Mouse (Mus musculus) ES-E14 (cell line): Measurements from ENCODE around the gene Paqr4.

ENCODE experiments used
- CHD2 ChIP-seq: IDR thresholded peaks from 2 replicates; pipeline ENCODE4 v1.6.1; 2014; ENCODE audit warnings: mild to moderate bottlenecking, low read depth, low read length, inconsistent platforms
- HCFC1 ChIP-seq: IDR thresholded peaks from 2 replicates; pipeline ENCODE4 v1.6.1; 2012; ENCODE audit warnings: low read length, inconsistent platforms, borderline replicate concordance; ENCODE audit not compliant: insufficient read depth
- ZC3H11A ChIP-seq: IDR thresholded peaks from 2 replicates; pipeline ENCODE4 v1.6.1; 2012; ENCODE audit warnings: low read depth, mild to moderate bottlenecking, inconsistent platforms, low read length, borderline replicate concordance
- ZNF384 ChIP-seq: IDR thresholded peaks from 2 replicates; pipeline ENCODE4 v1.6.1; 2012; ENCODE audit warnings: low read depth, low read length, inconsistent platforms

- TF ChIP-seq ZNF384 (no peak), ZC3H11A (no peak), HCFC1 (no peak), CHD2 (no peak)
Measured at GRCm38 (mm10) chr17:23785561-23786471, 45.1 kb upstream of the Paqr4 start, which contains the start of gene Flywch2.
